Mouse (Mus musculus) olfactory bulb, adult 2 months (tissue): ENCODE measurements around the gene Ube2l6. TPM values are rescaled to one million over a fixed set of nuclear protein-coding genes. Genes with fewer than 3 reads are reported as not detected.

Experiments used
- H3K27ac ChIP-seq: fragments of 200-500 bp; 2 replicates; pipeline ENCODE4 v1.5.1; 2012; ENCODE audit warnings: low read depth, low read length; ENCODE audit not compliant: insufficient read depth
- H3K4me1 ChIP-seq: fragments of 200-500 bp; 2 replicates; pipeline ENCODE4 v1.6.1; 2012; ENCODE audit warnings: low read length; ENCODE audit not compliant: control insufficient read depth, insufficient read depth
- H3K4me3 ChIP-seq: fragments of 200-500 bp; 2 replicates; pipeline ENCODE4 v1.5.1; 2012; ENCODE audit warnings: mild to moderate bottlenecking, low read depth, low read length, moderate library complexity; ENCODE audit not compliant: insufficient read depth
- CTCF ChIP-seq: fragments of 200-500 bp; IDR thresholded peaks from 2 replicates; pipeline ENCODE4 v1.5.1; 2012; ENCODE audit warnings: low read depth, mild to moderate bottlenecking, low read length, moderate library complexity; ENCODE audit not compliant: insufficient read depth
- POLR2A ChIP-seq: fragments of 200-500 bp; IDR thresholded peaks from 2 replicates; pipeline ENCODE4 v1.6.1; 2012; ENCODE audit warnings: mild to moderate bottlenecking, low read depth, low read length, moderate library complexity; ENCODE audit not compliant: insufficient read depth
- WGBS: fragments of 180-500 bp; shearing (Covaris S2); methylation state at CpG from one replicate; pipeline ENCODE4 v1.1.7; 2018; 5-methylcytosine and 5-hydroxymethylcytosine counted together
- polyA plus RNA-seq: library from polyadenylated mRNA; stranded (reverse); fragments of >200 nt; gene quantifications from 2 replicates; pipeline ENCODE4 v1.2.4, GENCODE M21; 2012; ENCODE audit warnings: low replicate concordance; ENCODE audit not compliant: missing spikeins, insufficient read depth, insufficient read length

Gene Ube2l6
- polyA plus RNA-seq, 1 experiment = not detected

GRCm38 (mm10) chr2:84840016-84840747, 41.6 kb downstream of the Ube2l6 start:
- H3K4me3 ChIP-seq = peak overlapping the region; percentile 43
- under 1% methylated on average over 54 of the region's 54 CpGs for WGBS
- no peak overlapping the region for H3K27ac ChIP-seq
- H3K4me1 ChIP-seq = peaks cover 18% of the 10 kb centered on the region
- TF ChIP-seq POLR2A = no peak
- no peak for TF ChIP-seq CTCF

GRCm38 (mm10) chr2:84840748-84841563, 42.3 kb downstream of the Ube2l6 start:
- no peak overlapping the region for H3K27ac ChIP-seq
- TF ChIP-seq CTCF (no peak), POLR2A (no peak)
- peak overlapping the region; percentile 43 for H3K4me3 ChIP-seq
- 13% methylated on average over 17 of the region's 17 CpGs for WGBS
- peaks cover 18% of the 10 kb centered on the region for H3K4me1 ChIP-seq

- H3K4me1 ChIP-seq = peaks cover 18% of the 10 kb centered on the region
- no peak for TF ChIP-seq CTCF
- no peak for TF ChIP-seq POLR2A
- H3K27ac ChIP-seq = no peak overlapping the region
- H3K4me3 ChIP-seq = no peak overlapping the region
Observed at GRCm38 (mm10) chr2:84841905-84842304, 43.3 kb downstream of the Ube2l6 start.

GRCm38 (mm10) chr2:84843654-84844053, 45.0 kb downstream of the Ube2l6 start:
- Histone ChIP-seq H3K27ac (no peak overlapping the region), H3K4me3 (no peak overlapping the region), H3K4me1 (peaks cover 18% of the 10 kb centered on the region)
- WGBS = 84% methylated on average over 6 of the region's 6 CpGs
- TF ChIP-seq CTCF (no peak), POLR2A (no peak)

GRCm38 (mm10) chr2:84845226-84845625, 46.6 kb downstream of the Ube2l6 start:
- peaks cover 7% of the 10 kb centered on the region for H3K4me1 ChIP-seq
- no peak overlapping the region for H3K4me3 ChIP-seq
- no peak overlapping the region for H3K27ac ChIP-seq
- TF ChIP-seq CTCF (no peak), POLR2A (no peak)
- 63% methylated on average over 1 of the region's 1 CpGs for WGBS

- 74% methylated on average over 7 of the region's 7 CpGs for WGBS
- TF ChIP-seq CTCF (no peak), POLR2A (no peak)
- H3K4me3 ChIP-seq = no peak overlapping the region
- H3K27ac ChIP-seq = no peak overlapping the region
- H3K4me1 ChIP-seq = no peaks in the 10 kb centered on the region
Observed at GRCm38 (mm10) chr2:84850407-84851129, 51.9 kb downstream of the Ube2l6 start.

GRCm38 (mm10) chr2:84851130-84852040, 52.8 kb downstream of the Ube2l6 start:
- H3K4me1 ChIP-seq = no peaks in the 10 kb centered on the region
- no peak overlapping the region for H3K4me3 ChIP-seq
- WGBS = 45% methylated on average over 23 of the region's 23 CpGs
- TF ChIP-seq CTCF (no peak), POLR2A (no peak)
- H3K27ac ChIP-seq = no peak overlapping the region

GRCm38 (mm10) chr2:84855732-84856131, 57.1 kb downstream of the Ube2l6 start:
- no peaks in the 10 kb centered on the region for H3K4me1 ChIP-seq
- 53% methylated on average over 2 of the region's 2 CpGs for whole genome bisulfite sequencing
- no peak overlapping the region for H3K27ac ChIP-seq
- no peak overlapping the region for H3K4me3 ChIP-seq
- TF ChIP-seq CTCF (0 out of 2 replicates have a peak, but pooled peaks have one; percentile 43), POLR2A (no peak)
